Mouse (Mus musculus) limb, embryonic 10.5 days (tissue): ENCODE measurements around the gene Col4a3bp. TPM values are rescaled to one million over a fixed set of nuclear protein-coding genes. Genes with fewer than 3 reads are reported as not detected.

Experiments used
- DNase-seq: peaks from one replicate; pipeline ENCODE4 v3.0.0-alpha.2; 2017; ENCODE audit warnings: low spot score
- H3K27ac ChIP-seq: fragments of 300-500 bp; sonication (generic); 2 replicates; pipeline ENCODE4 v1.5.1; 2016; ENCODE audit warnings: mild to moderate bottlenecking
- H3K27me3 ChIP-seq: fragments of 300-500 bp; sonication (generic); 2 replicates; pipeline ENCODE4 v1.6.1; 2016; ENCODE audit warnings: low read depth, mild to moderate bottlenecking; ENCODE audit not compliant: poor library complexity, severe bottlenecking
- H3K36me3 ChIP-seq: fragments of 300-500 bp; sonication (generic); 2 replicates; pipeline ENCODE4 v1.6.1; 2016; ENCODE audit warnings: mild to moderate bottlenecking, moderate library complexity
- H3K4me1 ChIP-seq: fragments of 300-500 bp; sonication (generic); 2 replicates; pipeline ENCODE4 v1.6.1; 2016
- H3K4me3 ChIP-seq: fragments of 300-500 bp; sonication (generic); 2 replicates; pipeline ENCODE4 v1.5.1; 2016; ENCODE audit warnings: mild to moderate bottlenecking, moderate library complexity
- H3K9me3 ChIP-seq: fragments of 300-500 bp; sonication (generic); replicated peaks from 2 replicates; pipeline ENCODE4 v1.6.1; 2016; ENCODE audit warnings: mild to moderate bottlenecking
- WGBS: fragments of 180-500 bp; shearing (Covaris S2); methylation state at CpG from one replicate; pipeline ENCODE4 v1.1.7; 2016; 5-methylcytosine and 5-hydroxymethylcytosine counted together
- polyA plus RNA-seq: library from polyadenylated mRNA; unstranded; fragments of >200 nt; fragmentation: Nextera tagmentation; extraction: Ambion mirVana; gene quantifications from 2 replicates; pipeline ENCODE4 v1.2.1, GENCODE M21; 2016

Gene Col4a3bp
- polyA plus RNA-seq, 1 experiment from 2014 or later, result 6.9 TPM

DNA sequence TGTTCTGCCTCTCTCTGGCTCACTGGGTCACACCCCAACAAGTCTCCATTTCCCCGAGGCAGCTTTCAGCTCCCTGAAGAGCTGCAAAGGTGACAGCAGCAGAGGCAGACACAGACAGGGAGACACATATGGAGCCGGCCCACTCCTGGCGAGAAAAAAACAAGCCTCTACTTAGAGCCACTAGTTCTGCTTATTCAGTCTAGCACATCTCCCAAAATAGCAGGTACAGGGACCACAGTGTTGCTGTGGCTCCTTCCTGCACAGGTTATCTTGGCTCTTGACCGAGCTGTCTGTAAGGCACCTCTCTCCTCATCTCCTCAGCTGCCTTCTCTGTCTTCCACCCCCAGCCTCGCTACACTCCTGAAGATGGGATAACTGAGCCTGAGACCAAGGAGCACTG lies 142.4 kb downstream of the Col4a3bp start:
- no peaks in the 10 kb centered on the region for H3K36me3 ChIP-seq
- no peaks in the 10 kb centered on the region for H3K27me3 ChIP-seq
- no peaks in the 10 kb centered on the region for H3K9me3 ChIP-seq
- H3K4me1 ChIP-seq, result no peaks in the 10 kb centered on the region
- no peak for DNase-seq
- WGBS, result 80% methylated on average over 5 of the region's 5 CpGs
- H3K27ac ChIP-seq, result no peak overlapping the region
- H3K4me3 ChIP-seq, result no peak overlapping the region

DNA sequence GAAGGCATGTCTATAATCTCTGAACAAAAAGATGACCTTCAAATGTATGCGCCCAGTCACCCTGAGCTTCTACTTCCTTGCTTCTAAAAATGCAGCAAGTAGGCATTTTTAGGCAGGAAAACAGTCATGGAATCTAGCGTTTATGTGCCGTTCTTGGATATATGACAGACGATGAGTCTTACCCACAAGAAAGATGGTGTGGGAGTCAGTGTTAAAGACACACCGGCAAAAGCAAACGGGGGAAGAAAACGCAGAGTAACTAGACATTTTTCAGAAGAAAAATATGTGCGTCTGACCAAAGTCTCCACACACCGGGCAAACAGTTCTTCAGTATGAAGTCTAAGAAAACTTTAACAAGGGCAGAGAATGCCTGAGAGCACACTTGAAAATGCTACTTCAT lies 144.8 kb downstream of the Col4a3bp start:
- Histone ChIP-seq H3K27me3 (no peaks in the 10 kb centered on the region), H3K9me3 (no peaks in the 10 kb centered on the region), H3K4me3 (no peak overlapping the region), H3K27ac (no peak overlapping the region), H3K4me1 (no peaks in the 10 kb centered on the region), H3K36me3 (no peaks in the 10 kb centered on the region)
- no peak for DNase-seq
- 95% methylated on average over 9 of the region's 9 CpGs for WGBS

Other genes starting within 250 kb of the Col4a3bp start
- 17.8 and 18.8 TPM in 2 replicates for gene Poc5, start 154.3 kb upstream of the Col4a3bp start, polyA plus RNA-seq
- not detected in 2 replicates for gene Ankdd1b, start 71.4 kb upstream of the Col4a3bp start, polyA plus RNA-seq
- gene Gm17622, start 51.9 kb upstream of the Col4a3bp start, polyA plus RNA-seq, result not detected in 2 replicates
- 7.5 and 9.1 TPM in 2 replicates for gene Polk, start within 50 bp of the Col4a3bp start, polyA plus RNA-seq
- gene Hmgcr, start 128.3 kb downstream of the Col4a3bp start, polyA plus RNA-seq, result 116 and 133 TPM in 2 replicates
- gene Ankrd31, start 205.7 kb downstream of the Col4a3bp start, polyA plus RNA-seq, result not detected in 2 replicates